Mouse (Mus musculus): ENCODE results near the gene Cry1.

Cry1 gene

GRCm38 (mm10) chr10:85184964-85185608 lies at the start of gene Cry1:
TSS of gene Cry1 (minus strand) at chr10:85185064.
- peak; percentile 98 for DNase-seq

GRCm38 (mm10) chr10:85221771-85222050 lies 36.8 kb upstream of the Cry1 start:
- no peak for DNase-seq

- peak; percentile 71 for DNase-seq
Measured at GRCm38 (mm10) chr10:85220918-85221770, 36.3 kb upstream of the Cry1 start.

GRCm38 (mm10) chr10:85214847-85215246 lies 30.0 kb upstream of the Cry1 start:
- no peak for DNase-seq

GRCm38 (mm10) chr10:85211673-85212072 lies 26.8 kb upstream of the Cry1 start:
- no peak for DNase-seq

- DNase-seq = no peak
Measured at GRCm38 (mm10) chr10:85210125-85210524, 25.3 kb upstream of the Cry1 start.

- DNase-seq = no peak
Measured at GRCm38 (mm10) chr10:85209119-85209605, 24.3 kb upstream of the Cry1 start.

- no peak for DNase-seq
Measured at GRCm38 (mm10) chr10:85205316-85205715, 20.5 kb upstream of the Cry1 start.

- no peak for DNase-seq
Measured at GRCm38 (mm10) chr10:85204255-85204855, 19.5 kb upstream of the Cry1 start.

GRCm38 (mm10) chr10:85194528-85194927 lies 9.7 kb upstream of the Cry1 start:
- DNase-seq = no peak

GRCm38 (mm10) chr10:85193321-85193720 lies 8.5 kb upstream of the Cry1 start:
- DNase-seq = peak; percentile 9

GRCm38 (mm10) chr10:85190652-85191051 lies 5.8 kb upstream of the Cry1 start:
- DNase-seq = no peak

GRCm38 (mm10) chr10:85189966-85190365 lies 5.1 kb upstream of the Cry1 start:
- DNase-seq = no peak

GRCm38 (mm10) chr10:85186499-85186794 lies 1.6 kb upstream of the Cry1 start:
- DNase-seq = peak; percentile 5

GRCm38 (mm10) chr10:85185639-85186498 lies 1.0 kb upstream of the Cry1 start:
- peak; percentile 23 for DNase-seq

- peak; percentile 30 for DNase-seq
Measured at GRCm38 (mm10) chr10:85184201-85184963, 482 bp downstream of the Cry1 start.

GRCm38 (mm10) chr10:85183619-85184018 lies 1.2 kb downstream of the Cry1 start:
- DNase-seq = peak; percentile 46

GRCm38 (mm10) chr10:85182766-85183165 lies 2.1 kb downstream of the Cry1 start:
- DNase-seq = no peak

- no peak for DNase-seq
Measured at GRCm38 (mm10) chr10:85176640-85177039, 8.2 kb downstream of the Cry1 start.

- DNase-seq = no peak
Measured at GRCm38 (mm10) chr10:85165306-85165705, 19.6 kb downstream of the Cry1 start.

- no peak for DNase-seq
Measured at GRCm38 (mm10) chr10:85164791-85165190, 20.1 kb downstream of the Cry1 start.

- no peak for DNase-seq
Measured at GRCm38 (mm10) chr10:85161745-85162351, 23.0 kb downstream of the Cry1 start.

All from kidney, adult 11 months (tissue).